Mouse (Mus musculus): Measurements from ENCODE around the gene Aldoart1. TPM values are rescaled to one million over a fixed set of nuclear protein-coding genes. Genes with fewer than 3 reads are reported as not detected.

Aldoart1 gene
- polyA plus RNA-seq (2012; rRNA removed) = not detected in 2 replicates

DNA sequence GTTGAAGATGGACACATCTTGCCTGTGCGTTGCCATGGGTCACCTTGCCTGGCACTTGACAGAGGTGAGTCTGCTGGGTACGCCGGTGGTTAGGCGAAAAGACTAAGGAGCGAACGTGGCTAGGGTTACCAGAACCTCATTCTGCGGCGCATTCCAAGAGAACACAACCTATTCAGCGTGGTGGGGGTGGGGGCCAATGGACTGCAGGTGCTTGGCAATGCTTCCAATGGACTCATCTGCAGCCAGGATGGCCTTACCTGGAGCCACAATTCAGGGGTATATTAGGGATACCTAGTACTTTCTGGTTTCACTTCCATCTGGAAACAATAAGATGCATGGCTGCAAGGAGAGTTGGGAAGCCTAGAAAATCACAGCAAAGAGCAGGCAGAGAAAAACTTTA is at the start of gene Aldoart1:
TSS of gene Aldoart1 (minus strand) at position 101 of the 400 bp plus-strand sequence.

